Mouse (Mus musculus) embryonic facial prominence, embryonic 14.5 days (tissue): ENCODE measurements around the gene Hbb-bh1. TPM values are rescaled to one million over a fixed set of nuclear protein-coding genes. Genes with fewer than 3 reads are reported as not detected.
"Not testable (repeated sequence)": the region's sequence is repeated elsewhere in the genome, so short reads cannot be mapped to it uniquely, and the experiment has no call there.

Experiments
- ATAC-seq: fragments of 200-750 bp; cut with Nextera tagmentation; 2 replicates; pipeline ENCODE4 v1.8.0; 2017; ENCODE audit warnings: low read depth, moderate number of reproducible peaks, moderate TSS enrichment
- DNase-seq: peaks from one replicate; pipeline ENCODE4 v3.0.0-alpha.2; 2015; ENCODE audit warnings: low spot score
- H3K27ac ChIP-seq: fragments of 300-500 bp; sonication (generic); replicated peaks from 2 replicates; pipeline ENCODE4 v1.5.1; 2014; ENCODE audit warnings: low read depth, mild to moderate bottlenecking, low read length, moderate library complexity
- H3K27me3 ChIP-seq: fragments of 300-500 bp; sonication (generic); replicated peaks from 2 replicates; pipeline ENCODE4 v1.6.1; 2014; ENCODE audit warnings: low read length; ENCODE audit not compliant: control insufficient read depth, insufficient read depth
- H3K36me3 ChIP-seq: fragments of 300-500 bp; sonication (generic); 2 replicates; pipeline ENCODE4 v1.6.1; 2014; ENCODE audit warnings: low read length, mixed read lengths; ENCODE audit not compliant: control insufficient read depth, insufficient read depth
- H3K4me1 ChIP-seq: fragments of 300-500 bp; sonication (generic); 2 replicates; pipeline ENCODE4 v1.6.1; 2014; ENCODE audit warnings: antibody characterized with exemption, low read length; ENCODE audit not compliant: control insufficient read depth, insufficient read depth
- H3K4me2 ChIP-seq: fragments of 300-500 bp; sonication (generic); 2 replicates; pipeline ENCODE4 v1.6.1; 2014; ENCODE audit warnings: low read depth, mild to moderate bottlenecking, low read length, moderate library complexity, mixed read lengths
- H3K4me3 ChIP-seq: fragments of 300-500 bp; sonication (generic); 2 replicates; pipeline ENCODE4 v1.5.1; 2014; ENCODE audit warnings: low read depth, mild to moderate bottlenecking, low read length
- H3K9ac ChIP-seq: fragments of 300-500 bp; sonication (generic); 2 replicates; pipeline ENCODE4 v1.6.1; 2014; ENCODE audit warnings: low read depth, mild to moderate bottlenecking, low read length, moderate library complexity, mixed read lengths
- H3K9me3 ChIP-seq: fragments of 300-500 bp; sonication (generic); 2 replicates; pipeline ENCODE4 v1.6.1; 2016; ENCODE audit warnings: low read length; ENCODE audit not compliant: control insufficient read depth
- WGBS: fragments of 180-500 bp; shearing (Covaris S2); extraction: QIAGEN DNeasy Blood & Tissue Kit; methylation state at CpG from one replicate; pipeline ENCODE4 v1.1.7; 2014; 5-methylcytosine and 5-hydroxymethylcytosine counted together
- polyA plus RNA-seq: library from polyadenylated mRNA; unstranded; fragments of >200 nt; fragmentation: Nextera tagmentation; extraction: Ambion mirVana; gene quantifications from 2 replicates; pipeline ENCODE4 v1.2.1, GENCODE M21; 2014

Hbb-bh1 gene
- polyA plus RNA-seq, 1 experiment from 2014 or later = 3.6 TPM

DNA sequence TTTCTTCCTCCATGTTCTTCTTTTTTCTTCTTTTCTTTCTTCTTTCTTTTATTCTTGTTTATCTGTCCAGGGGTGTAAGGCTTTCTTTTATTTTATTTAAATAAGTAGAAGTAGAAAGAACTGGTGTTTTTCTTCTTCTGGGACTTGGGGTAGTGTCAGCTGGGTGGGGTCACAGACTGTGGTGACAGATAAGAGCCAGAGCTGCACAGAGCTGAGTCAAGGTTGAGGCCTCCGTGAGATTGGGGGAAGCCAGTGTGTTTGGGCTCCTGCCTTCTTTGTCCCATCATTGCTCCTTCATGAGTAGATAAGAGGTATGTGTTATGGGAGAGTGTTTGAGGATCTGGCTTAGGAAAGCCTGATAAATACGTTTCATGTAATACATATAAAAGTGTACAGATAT, 16.1 kb upstream of the Hbb-bh1 start:
- Histone ChIP-seq H3K27me3 (no peaks in the 10 kb centered on the region), H3K9me3 (no peaks in the 10 kb centered on the region), H3K4me1 (no peaks in the 10 kb centered on the region), H3K4me2 (no peak overlapping the region), H3K4me3 (no peak overlapping the region), H3K27ac (no peak overlapping the region), H3K9ac (no peak overlapping the region), H3K36me3 (no peaks in the 10 kb centered on the region)
- ATAC-seq (no peak), DNase-seq (no peak)
- 63% methylated on average over 2 of the region's 2 CpGs for WGBS

DNA sequence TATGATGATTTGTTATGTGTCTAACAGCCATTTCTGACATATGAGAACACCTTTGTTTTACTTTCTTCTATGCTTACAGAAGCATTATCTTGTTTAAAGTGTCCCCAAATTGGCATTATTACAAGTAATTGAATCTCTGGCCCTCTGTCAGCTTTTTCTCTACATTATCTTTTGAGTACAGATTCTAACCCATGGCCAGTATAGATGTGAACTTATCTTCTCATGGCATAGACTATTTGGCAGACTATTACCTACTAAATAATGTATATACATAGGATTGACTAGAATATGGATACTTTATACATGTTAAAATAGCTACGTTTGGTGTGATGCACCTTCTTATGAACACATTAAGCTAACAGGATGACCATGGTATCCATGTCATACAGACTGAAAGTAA, 11.7 kb upstream of the Hbb-bh1 start:
- Histone ChIP-seq H3K9ac (no peak overlapping the region), H3K4me3 (no peak overlapping the region), H3K4me1 (no peaks in the 10 kb centered on the region), H3K27ac (no peak overlapping the region), H3K9me3 (no peaks in the 10 kb centered on the region), H3K36me3 (no peaks in the 10 kb centered on the region), H3K27me3 (no peaks in the 10 kb centered on the region), H3K4me2 (no peak overlapping the region)
- ATAC-seq (no peak), DNase-seq (no peak)
- WGBS = 69% methylated on average over 1 of the region's 1 CpGs

DNA sequence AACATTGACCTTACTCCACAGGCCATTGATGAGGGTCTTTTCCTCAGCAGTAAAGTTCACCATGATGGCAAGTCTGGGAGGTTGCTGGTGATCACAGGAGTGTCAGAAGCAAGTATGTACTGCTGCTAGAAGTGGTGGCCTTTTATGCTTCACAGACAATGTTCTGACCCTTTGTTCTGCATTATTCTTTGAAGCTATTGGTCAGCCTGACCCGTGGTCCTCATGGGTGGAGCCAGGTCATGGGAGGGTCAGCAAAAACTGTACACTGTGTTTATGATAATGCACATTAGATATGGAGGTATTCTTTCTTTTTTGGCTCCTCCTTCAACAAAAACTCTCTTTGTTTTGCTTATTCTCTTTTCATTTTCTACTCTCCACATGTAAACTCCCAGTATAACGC, 10.1 kb upstream of the Hbb-bh1 start, which contains the start of gene Hbb-y:
Hbb-y (minus strand) TSS at position 127 of the 400 bp plus-strand sequence.
- no peaks in the 10 kb centered on the region for H3K4me1 ChIP-seq
- no peak within 1 kb of the TSS for H3K9ac ChIP-seq
- no peak within 1 kb of the TSS for H3K27ac ChIP-seq
- H3K36me3 ChIP-seq = no peaks in the 10 kb centered on the region
- DNase-seq = no peak
- no peaks in the 10 kb centered on the region for H3K27me3 ChIP-seq
- ATAC-seq = no peak
- no peak within 1 kb of the TSS for H3K4me2 ChIP-seq
- no peak within 1 kb of the TSS for H3K4me3 ChIP-seq
- no peaks in the 10 kb centered on the region for H3K9me3 ChIP-seq
- 57% methylated on average over 2 of the region's 2 CpGs for WGBS

DNA sequence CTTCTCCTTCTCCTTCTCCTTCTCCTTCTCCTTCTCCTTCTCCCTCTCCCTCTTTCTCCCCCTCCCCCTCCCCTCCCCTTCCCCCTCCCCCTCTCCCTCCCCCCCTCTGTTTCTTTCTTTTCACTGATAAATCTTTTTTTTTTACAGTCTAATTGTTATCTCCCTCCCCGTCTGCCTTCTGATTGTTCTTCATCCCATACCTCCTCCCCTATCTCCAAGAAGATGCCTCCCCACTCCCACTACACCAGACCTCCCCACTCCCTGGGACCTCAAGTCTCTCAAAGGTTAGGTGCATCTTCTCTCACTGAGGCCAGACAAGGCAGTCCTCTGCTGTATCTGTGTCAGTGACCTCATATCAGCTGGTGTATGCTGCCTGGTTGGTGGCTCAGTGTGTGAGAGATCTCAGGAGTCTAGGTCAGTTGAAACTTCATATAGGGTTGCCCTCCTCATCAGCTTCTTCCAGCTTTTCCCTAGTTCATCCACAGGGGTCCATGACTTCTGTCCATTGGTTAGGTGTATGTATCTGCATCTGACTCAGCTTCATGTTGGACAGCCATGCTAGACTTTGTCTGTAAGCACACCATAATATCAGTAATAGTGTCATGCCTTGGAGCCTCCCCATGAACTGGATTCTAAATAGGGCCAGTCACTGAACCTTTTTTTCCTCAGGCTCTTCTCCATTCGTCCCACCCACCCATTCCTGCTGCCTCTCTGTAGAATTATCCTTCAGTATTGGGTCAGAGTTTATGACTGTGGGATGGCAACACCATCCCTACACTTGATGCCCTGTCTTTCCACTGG, 1.8 kb upstream of the Hbb-bh1 start:
- H3K36me3 ChIP-seq = no peaks in the 10 kb centered on the region
- no peaks in the 10 kb centered on the region for H3K27me3 ChIP-seq
- H3K4me1 ChIP-seq = no peaks in the 10 kb centered on the region
- no peak overlapping the region for H3K27ac ChIP-seq
- ATAC-seq = no peak
- no peak for DNase-seq
- no peaks in the 10 kb centered on the region for H3K9me3 ChIP-seq
- H3K4me3 ChIP-seq = no peak overlapping the region
- WGBS = 49% methylated on average over 2 of the region's 2 CpGs
- no peak overlapping the region for H3K4me2 ChIP-seq
- no peak overlapping the region for H3K9ac ChIP-seq

GRCm38 (mm10) chr7:103840268-103840667, 2.7 kb downstream of the Hbb-bh1 start, which contains the start of gene Hbb-bh2:
Gene Hbb-bh2 (minus strand): TSS chr7:103840520.
- H3K4me3 ChIP-seq = no peak within 1 kb of the TSS
- H3K4me2 ChIP-seq = no peak within 1 kb of the TSS
- WGBS = 73% methylated on average over 3 of the region's 3 CpGs
- no peaks in the 10 kb centered on the region for H3K27me3 ChIP-seq
- DNase-seq (no peak), ATAC-seq (no peak)
- H3K4me1 ChIP-seq = no peaks in the 10 kb centered on the region
- no peak within 1 kb of the TSS for H3K9ac ChIP-seq
- no peaks in the 10 kb centered on the region for H3K36me3 ChIP-seq
- no peak within 1 kb of the TSS for H3K27ac ChIP-seq
- no peaks in the 10 kb centered on the region for H3K9me3 ChIP-seq

GRCm38 (mm10) chr7:103827808-103828207, 15.2 kb downstream of the Hbb-bh1 start, which contains the start of gene Hbb-bs:
Gene Hbb-bs (minus strand): TSS chr7:103828096.
- Histone ChIP-seq H3K27ac (no peak within 1 kb of the TSS), H3K9ac (no peak within 1 kb of the TSS), H3K4me3 (no peak within 1 kb of the TSS), H3K36me3 (no peaks in the 10 kb centered on the region), H3K9me3 (no peaks in the 10 kb centered on the region), H3K4me2 (no peak within 1 kb of the TSS), H3K4me1 (no peaks in the 10 kb centered on the region), H3K27me3 (no peaks in the 10 kb centered on the region)
- DNase-seq = no peak
- WGBS = 96% methylated on average over 4 of the region's 4 CpGs
- ATAC-seq = no peak

DNA sequence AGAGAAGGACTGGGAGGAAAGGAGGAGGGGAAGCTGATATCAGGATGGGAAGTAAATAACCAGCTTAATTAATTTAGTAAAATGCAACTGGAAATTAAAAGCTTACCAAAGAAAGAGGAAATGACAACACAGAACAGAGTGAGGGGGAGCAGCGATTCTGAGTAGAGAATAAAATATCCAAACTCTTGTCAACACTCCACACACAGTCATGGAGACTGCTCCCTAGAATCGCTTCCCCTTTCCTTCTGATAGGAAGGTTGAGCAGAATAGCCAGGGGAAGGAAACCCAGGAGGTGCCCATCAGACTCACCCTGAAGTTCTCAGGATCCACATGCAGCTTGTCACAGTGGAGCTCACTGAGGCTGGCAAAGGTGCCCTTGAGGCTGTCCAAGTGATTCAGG, 15.8 kb downstream of the Hbb-bh1 start:
- not testable (repeated sequence) for H3K4me3 ChIP-seq, H3K4me2 ChIP-seq, H3K27ac ChIP-seq, H3K9me3 ChIP-seq, DNase-seq, H3K9ac ChIP-seq, H3K4me1 ChIP-seq, H3K36me3 ChIP-seq, H3K27me3 ChIP-seq, ATAC-seq
- no CpG with 5 or more reads among the region's 2 CpGs for WGBS

DNA sequence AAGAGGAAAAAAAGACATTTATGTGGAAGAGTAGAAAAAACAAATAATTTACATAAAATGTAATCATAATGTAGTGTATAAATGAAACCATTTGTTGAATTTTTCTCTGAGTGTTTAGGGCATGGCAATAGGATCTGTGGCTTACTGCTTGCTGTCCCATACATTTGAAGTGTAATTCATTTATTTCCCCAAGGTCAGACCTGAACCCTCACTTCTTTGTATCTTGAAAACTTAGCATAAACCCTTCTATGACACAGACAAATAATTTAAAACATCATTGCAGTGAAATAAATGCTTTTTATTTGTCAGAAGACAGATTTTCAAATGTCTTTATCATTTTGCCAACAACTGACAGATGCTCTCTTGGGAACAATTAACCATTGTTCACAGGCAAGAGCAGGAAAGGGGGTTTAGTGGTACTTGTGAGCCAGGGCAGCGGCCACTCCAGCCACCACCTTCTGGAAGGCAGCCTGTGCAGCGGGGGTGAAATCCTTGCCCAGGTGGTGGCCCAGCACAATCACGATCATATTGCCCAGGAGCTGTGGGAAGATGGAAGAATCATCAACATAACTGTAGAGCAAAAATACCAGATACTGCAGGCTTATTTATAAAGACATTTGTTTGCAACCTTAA, 16.6 kb downstream of the Hbb-bh1 start:
- H3K9me3 ChIP-seq = no peaks in the 10 kb centered on the region
- no peak for ATAC-seq

More for the DNA sequence above, 16.6 kb downstream of the Hbb-bh1 start:
- no peak for DNase-seq
- Histone ChIP-seq H3K9ac (no peak overlapping the region), H3K4me1 (no peaks in the 10 kb centered on the region), H3K36me3 (no peaks in the 10 kb centered on the region), H3K27me3 (no peaks in the 10 kb centered on the region), H3K27ac (no peak overlapping the region), H3K4me3 (no peak overlapping the region), H3K4me2 (no peak overlapping the region)
- 54% methylated on average over 3 of the region's 3 CpGs for WGBS
